Mouse (Mus musculus): ENCODE measurements around the gene Catip.

- TF ChIP-seq POLR2A (IDR thresholded peaks at IDR 0.05; ENCODE audit: borderline replicate concordance, low read depth, low read length) (no peak), CTCF (IDR thresholded peaks at IDR 0.05; ENCODE audit: low read depth, low read length) (no peak)
These were observed 47.1 kb upstream of the Catip start for GRCm38 (mm10) chr1:74314796-74315195.

All from bone marrow macrophage, adult 2 months (primary cell).